Mouse (Mus musculus) erythroblast, embryonic 14.5 days (primary cell): ENCODE results near the gene Slc38a3.

Experiments used
- GATA1 ChIP-seq: IDR thresholded peaks from 2 replicates; pipeline ENCODE4 v1.6.1; 2012; ENCODE audit warnings: low read length, inconsistent platforms, mixed read lengths
- TAL1 ChIP-seq: IDR thresholded peaks from 3 replicates; pipeline ENCODE4 v1.6.1; 2012; ENCODE audit warnings: low read length, inconsistent platforms, mixed read lengths

GRCm38 (mm10) chr9:107640257-107640772, 29.0 kb downstream of the Slc38a3 start:
- TF ChIP-seq TAL1 (no peak), GATA1 (no peak)
